Mouse (Mus musculus): ENCODE data around the gene Heatr4. TPM values are rescaled to one million over a fixed set of nuclear protein-coding genes. Genes with fewer than 3 reads are reported as not detected.

The Heatr4 gene
- polyA plus RNA-seq, 1 experiment, result not detected

- H3K4me3 ChIP-seq (replicated peaks), result no peak overlapping the region
- no peaks in the 10 kb centered on the region for H3K4me1 ChIP-seq
- H3K36me3 ChIP-seq (replicated peaks; ENCODE audit: low read length), result no peaks in the 10 kb centered on the region
- H3K9me3 ChIP-seq, result peaks cover 29% of the 10 kb centered on the region
- TF ChIP-seq FLI1 (IDR thresholded peaks at IDR 0.05; ENCODE audit: low read length), result no peak
- TF ChIP-seq GATA1 (IDR thresholded peaks at IDR 0.05; ENCODE audit: borderline replicate concordance, low read length), result no peak
- H3K27me3 ChIP-seq (replicated peaks), result peaks cover 9% of the 10 kb centered on the region
These were observed 13.9 kb upstream of the Heatr4 start for GRCm38 (mm10) chr12:83998341-83999107.

GRCm38 (mm10) chr12:83997221-83997620, 12.6 kb upstream of the Heatr4 start:
- peaks cover 9% of the 10 kb centered on the region for H3K27me3 ChIP-seq (replicated peaks)
- H3K36me3 ChIP-seq (replicated peaks; ENCODE audit: low read length), result peaks cover 9% of the 10 kb centered on the region
- no peaks in the 10 kb centered on the region for H3K4me1 ChIP-seq
- TF ChIP-seq GATA1 (IDR thresholded peaks at IDR 0.05; ENCODE audit: borderline replicate concordance, low read length) (no peak), FLI1 (IDR thresholded peaks at IDR 0.05; ENCODE audit: low read length) (no peak)
- H3K9me3 ChIP-seq, result peaks cover 22% of the 10 kb centered on the region
- H3K4me3 ChIP-seq (replicated peaks), result no peak overlapping the region

- Histone ChIP-seq H3K27me3 (replicated peaks) (peaks cover 3% of the 10 kb centered on the region), H3K4me3 (replicated peaks) (no peak overlapping the region), H3K9me3 (0 out of 2 replicates have a peak, but pooled peaks cover 5% of the 10 kb centered on the region), H3K4me1 (peaks cover 21% of the 10 kb centered on the region), H3K36me3 (replicated peaks; ENCODE audit: low read length) (peaks cover 22% of the 10 kb centered on the region)
- no peak for TF ChIP-seq GATA1 (IDR thresholded peaks at IDR 0.05; ENCODE audit: borderline replicate concordance, low read length)
These were observed 4.7 kb upstream of the Heatr4 start for GRCm38 (mm10) chr12:83989378-83989777.

GRCm38 (mm10) chr12:83988483-83988882, 3.8 kb upstream of the Heatr4 start:
- H3K9me3 ChIP-seq, result 0 out of 2 replicates have a peak, but pooled peaks cover 5% of the 10 kb centered on the region
- H3K4me3 ChIP-seq (replicated peaks), result peak overlapping the region; percentile 95
- H3K27me3 ChIP-seq (replicated peaks), result peaks cover 3% of the 10 kb centered on the region
- TF ChIP-seq GATA1 (IDR thresholded peaks at IDR 0.05; ENCODE audit: borderline replicate concordance, low read length) (no peak), FLI1 (IDR thresholded peaks at IDR 0.05; ENCODE audit: low read length) (no peak)
- peaks cover 22% of the 10 kb centered on the region for H3K36me3 ChIP-seq (replicated peaks; ENCODE audit: low read length)
- peaks cover 21% of the 10 kb centered on the region for H3K4me1 ChIP-seq

- no peak for TF ChIP-seq FLI1 (IDR thresholded peaks at IDR 0.05; ENCODE audit: low read length)
- no peak for TF ChIP-seq GATA1 (IDR thresholded peaks at IDR 0.05; ENCODE audit: borderline replicate concordance, low read length)
- H3K36me3 ChIP-seq (replicated peaks; ENCODE audit: low read length), result peaks cover 16% of the 10 kb centered on the region
- peaks cover 3% of the 10 kb centered on the region for H3K27me3 ChIP-seq (replicated peaks)
- peaks cover 10% of the 10 kb centered on the region; the same call in 1 of the 2 replicates for H3K9me3 ChIP-seq
- H3K4me3 ChIP-seq (replicated peaks), result peak within 1 kb of the TSS; percentile 95
- peaks cover 21% of the 10 kb centered on the region for H3K4me1 ChIP-seq
These were observed 3.2 kb upstream of the Heatr4 start, which contains the start of gene Acot2 for GRCm38 (mm10) chr12:83987583-83988441. Acot2 (plus strand) TSS chr12:83987861.

- peaks cover 13% of the 10 kb centered on the region for H3K36me3 ChIP-seq (replicated peaks; ENCODE audit: low read length)
- peaks cover 6% of the 10 kb centered on the region for H3K27me3 ChIP-seq (replicated peaks)
- TF ChIP-seq GATA1 (IDR thresholded peaks at IDR 0.05; ENCODE audit: borderline replicate concordance, low read length) (no peak), FLI1 (IDR thresholded peaks at IDR 0.05; ENCODE audit: low read length) (no peak)
- peaks cover 12% of the 10 kb centered on the region; the same call in 1 of the 2 replicates for H3K9me3 ChIP-seq
- H3K4me3 ChIP-seq (replicated peaks), result peak overlapping the region; percentile 95
- peaks cover 24% of the 10 kb centered on the region for H3K4me1 ChIP-seq
These were observed 2.6 kb upstream of the Heatr4 start for GRCm38 (mm10) chr12:83987242-83987582.

- H3K4me1 ChIP-seq, result peaks cover 8% of the 10 kb centered on the region
- H3K36me3 ChIP-seq (replicated peaks; ENCODE audit: low read length), result no peaks in the 10 kb centered on the region
- H3K4me3 ChIP-seq (replicated peaks), result no peak overlapping the region
- peaks cover 28% of the 10 kb centered on the region for H3K9me3 ChIP-seq
- TF ChIP-seq GATA1 (IDR thresholded peaks at IDR 0.05; ENCODE audit: borderline replicate concordance, low read length), result no peak
- no peak for TF ChIP-seq FLI1 (IDR thresholded peaks at IDR 0.05; ENCODE audit: low read length)
- peaks cover 29% of the 10 kb centered on the region for H3K27me3 ChIP-seq (replicated peaks)
These were observed 3.0 kb downstream of the Heatr4 start for GRCm38 (mm10) chr12:83981615-83982014.

- TF ChIP-seq GATA1 (IDR thresholded peaks at IDR 0.05; ENCODE audit: borderline replicate concordance, low read length) (no peak), FLI1 (IDR thresholded peaks at IDR 0.05; ENCODE audit: low read length) (no peak)
These were observed 5.8 kb downstream of the Heatr4 start for GRCm38 (mm10) chr12:83978862-83979261.

GRCm38 (mm10) chr12:83972117-83972516, 12.5 kb downstream of the Heatr4 start:
- Histone ChIP-seq H3K4me1 (peaks cover 3% of the 10 kb centered on the region), H3K36me3 (replicated peaks; ENCODE audit: low read length) (no peaks in the 10 kb centered on the region), H3K27me3 (replicated peaks) (peaks cover 14% of the 10 kb centered on the region), H3K4me3 (replicated peaks) (no peak overlapping the region), H3K9me3 (peaks cover 10% of the 10 kb centered on the region)
- no peak for TF ChIP-seq FLI1 (IDR thresholded peaks at IDR 0.05; ENCODE audit: low read length)
- no peak for TF ChIP-seq GATA1 (IDR thresholded peaks at IDR 0.05; ENCODE audit: borderline replicate concordance, low read length)

More at GRCm38 (mm10) chr12:83978862-83979261, 5.8 kb downstream of the Heatr4 start:
- Histone ChIP-seq H3K36me3 (replicated peaks; ENCODE audit: low read length) (no peaks in the 10 kb centered on the region), H3K27me3 (replicated peaks) (peaks cover 35% of the 10 kb centered on the region), H3K4me1 (peaks cover 7% of the 10 kb centered on the region), H3K4me3 (replicated peaks) (no peak overlapping the region), H3K9me3 (peaks cover 38% of the 10 kb centered on the region)

Data from megakaryocyte, embryonic 14.5 days (primary cell).